Mouse (Mus musculus) forebrain, embryonic 15.5 days (tissue): ENCODE measurements around the gene Prn. TPM values are rescaled to one million over a fixed set of nuclear protein-coding genes. Genes with fewer than 3 reads are reported as not detected.

Source experiments
- ATAC-seq: fragments of 200-750 bp; cut with Nextera tagmentation; replicated peaks from 2 replicates; pipeline ENCODE4 v1.8.0; 2017; ENCODE audit warnings: mild to moderate bottlenecking, moderate TSS enrichment, moderate library complexity
- H3K27ac ChIP-seq: fragments of 300-500 bp; sonication (generic); replicated peaks from 2 replicates; pipeline ENCODE4 v1.5.1; 2015; ENCODE audit warnings: mild to moderate bottlenecking, inconsistent platforms
- H3K27me3 ChIP-seq: fragments of 300-500 bp; sonication (generic); 2 replicates; pipeline ENCODE4 v1.6.1; 2015; ENCODE audit warnings: inconsistent platforms
- H3K36me3 ChIP-seq: fragments of 300-500 bp; sonication (generic); 2 replicates; pipeline ENCODE4 v1.6.1; 2015; ENCODE audit warnings: mild to moderate bottlenecking, inconsistent platforms
- H3K4me1 ChIP-seq: fragments of 300-500 bp; sonication (generic); 2 replicates; pipeline ENCODE4 v1.6.1; 2015; ENCODE audit warnings: inconsistent platforms
- H3K4me2 ChIP-seq: fragments of 300-500 bp; sonication (generic); replicated peaks from 2 replicates; pipeline ENCODE4 v1.6.1; 2015; ENCODE audit warnings: mild to moderate bottlenecking, inconsistent platforms
- H3K4me3 ChIP-seq: fragments of 300-500 bp; sonication (generic); 2 replicates; pipeline ENCODE4 v1.5.1; 2015; ENCODE audit warnings: mild to moderate bottlenecking, inconsistent platforms
- H3K9ac ChIP-seq: fragments of 300-500 bp; sonication (generic); replicated peaks from 2 replicates; pipeline ENCODE4 v1.6.1; 2015; ENCODE audit warnings: mild to moderate bottlenecking, inconsistent platforms
- H3K9me3 ChIP-seq: fragments of 300-500 bp; sonication (generic); 2 replicates; pipeline ENCODE4 v1.6.1; 2016; ENCODE audit warnings: inconsistent platforms
- WGBS: fragments of 180-500 bp; shearing (Covaris S2); methylation state at CpG from one replicate; pipeline ENCODE4 v1.1.7; 2015; ENCODE audit warnings: mixed read lengths; 5-methylcytosine and 5-hydroxymethylcytosine counted together
- polyA plus RNA-seq: library from polyadenylated mRNA; unstranded; fragments of >200 nt; fragmentation: Nextera tagmentation; extraction: Ambion mirVana; gene quantifications from 2 replicates; pipeline ENCODE4 v1.2.1, GENCODE M21; 2015

Prn gene
- 0.22 TPM in 1 of 2 replicates, not detected in the other for polyA plus RNA-seq

DNA sequence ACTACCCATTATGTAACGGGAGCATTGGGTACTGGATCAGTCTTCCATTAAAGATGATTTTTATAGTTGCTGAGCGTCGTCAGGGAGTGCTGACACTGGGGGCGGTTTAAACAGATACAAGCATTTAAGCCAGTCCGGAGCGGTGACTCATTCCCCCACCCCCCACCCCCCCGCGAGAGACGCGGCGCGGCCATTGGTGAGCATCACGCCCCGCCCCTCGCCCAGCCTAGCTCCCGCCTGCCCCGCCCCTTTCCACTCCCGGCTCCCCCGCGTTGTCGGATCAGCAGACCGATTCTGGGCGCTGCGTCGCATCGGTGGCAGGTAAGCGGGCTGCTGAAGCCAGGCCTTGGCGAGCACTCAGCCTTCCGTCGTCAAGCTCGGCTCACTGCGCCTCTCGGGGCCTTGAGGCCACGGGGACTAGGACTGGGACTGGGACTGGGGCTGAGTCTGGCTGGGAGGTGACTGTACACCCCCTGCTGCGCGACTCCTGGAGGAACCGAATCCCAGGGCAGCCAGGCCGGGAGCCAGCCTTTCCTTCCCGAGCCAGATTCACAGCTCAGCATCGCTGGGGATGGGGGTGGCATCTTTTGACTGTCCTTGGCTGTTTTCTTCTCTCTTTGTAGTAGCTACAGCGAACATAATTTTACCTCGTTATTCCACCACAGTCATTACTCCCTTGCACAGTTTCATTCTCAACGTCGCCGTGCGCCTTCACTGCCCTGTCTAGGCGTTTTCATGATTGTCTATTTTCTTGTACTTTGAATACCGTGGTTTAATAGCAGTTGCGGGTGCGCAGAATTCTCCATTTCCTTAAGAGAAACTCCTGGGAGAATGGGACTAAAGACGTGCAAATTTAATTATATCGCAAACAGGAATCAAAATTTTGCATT lies at the start of gene Prn, which contains the start of gene Prnp:
Gene Prn, plus strand, starts transcription at position 275 of the 890 bp plus-strand sequence.
Gene Prnp, plus strand, starts transcription at position 246 of the 890 bp plus-strand sequence.
- Histone ChIP-seq H3K27me3 (no peaks in the 10 kb centered on the region), H3K9me3 (no peaks in the 10 kb centered on the region), H3K4me3 (peak within 1 kb of the TSS; percentile 94), H3K27ac (peak within 1 kb of the TSS; percentile 98), H3K4me2 (peak within 1 kb of the TSS; percentile 54), H3K4me1 (peaks cover 44% of the 10 kb centered on the region), H3K9ac (peak within 1 kb of the TSS; percentile 94), H3K36me3 (peaks cover 3% of the 10 kb centered on the region; the same call in 1 of the 2 replicates)
- WGBS: 3% methylated on average over 52 of the region's 52 CpGs
- peak; percentile 95 for ATAC-seq

DNA sequence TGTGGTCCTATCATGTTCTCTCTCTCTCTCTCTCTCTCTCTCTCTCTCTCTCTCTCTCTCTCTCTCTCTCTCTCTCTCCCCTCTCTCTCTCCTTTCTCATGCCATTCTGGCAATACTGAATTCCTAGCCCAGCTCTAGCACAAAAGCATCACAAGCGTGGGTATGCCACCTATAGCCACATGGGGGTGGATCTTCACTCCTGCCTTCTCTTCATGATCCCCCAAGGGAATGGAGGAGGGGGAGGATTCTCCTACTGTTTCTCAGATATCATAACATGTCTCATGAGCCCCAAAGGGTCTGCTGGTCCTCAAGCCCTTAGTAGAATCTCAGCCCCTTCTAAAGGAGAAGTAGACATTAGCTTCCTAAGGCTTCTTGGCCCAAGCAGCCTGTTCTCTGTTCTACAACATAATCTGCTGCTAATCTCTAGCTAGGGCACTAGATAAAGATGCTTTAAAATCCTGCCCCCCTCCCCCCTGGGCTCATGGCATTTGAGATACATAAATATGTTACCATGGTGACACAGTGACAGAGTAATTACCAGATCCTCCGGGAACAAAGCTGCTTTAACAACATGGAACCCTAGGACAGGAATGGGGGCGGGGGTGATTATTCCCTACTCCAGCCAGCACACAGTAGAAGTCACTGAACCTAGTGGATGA lies 47.0 kb upstream of the Prn start:
- H3K36me3 ChIP-seq: no peaks in the 10 kb centered on the region
- H3K4me1 ChIP-seq: peaks cover 25% of the 10 kb centered on the region
- H3K4me3 ChIP-seq: no peak overlapping the region
- no peak overlapping the region for H3K9ac ChIP-seq
- no peak overlapping the region for H3K4me2 ChIP-seq
- WGBS: 39% methylated on average over 3 of the region's 3 CpGs
- H3K27ac ChIP-seq: peak overlapping the region; percentile 70
- ATAC-seq: peak; percentile 81
- H3K9me3 ChIP-seq: no peaks in the 10 kb centered on the region
- H3K27me3 ChIP-seq: no peaks in the 10 kb centered on the region

DNA sequence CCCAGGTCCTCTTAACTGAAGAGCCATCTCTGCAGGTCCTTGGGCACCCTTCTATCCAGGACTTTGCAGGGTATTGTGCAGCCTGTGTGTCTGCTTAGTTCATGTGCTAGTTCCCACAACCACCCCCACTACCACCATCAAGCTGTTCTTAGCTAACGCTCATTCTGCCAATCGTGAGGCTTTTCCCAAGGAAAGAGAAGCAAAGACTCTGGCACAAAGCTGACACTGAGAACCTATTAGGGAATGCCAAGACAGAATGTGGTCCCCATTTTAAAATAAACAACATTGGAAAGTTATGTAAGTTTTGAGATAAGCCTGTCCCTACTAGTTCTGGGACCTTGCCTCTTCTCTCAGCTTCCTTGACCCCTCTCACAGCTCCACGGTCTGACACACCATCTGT lies 46.3 kb upstream of the Prn start:
- Histone ChIP-seq H3K9ac (no peak overlapping the region), H3K4me1 (peaks cover 25% of the 10 kb centered on the region), H3K27me3 (no peaks in the 10 kb centered on the region), H3K36me3 (no peaks in the 10 kb centered on the region), H3K4me3 (no peak overlapping the region), H3K4me2 (no peak overlapping the region), H3K27ac (peak overlapping the region; percentile 70), H3K9me3 (no peaks in the 10 kb centered on the region)
- 57% methylated on average over 3 of the region's 3 CpGs for WGBS
- ATAC-seq: no peak

DNA sequence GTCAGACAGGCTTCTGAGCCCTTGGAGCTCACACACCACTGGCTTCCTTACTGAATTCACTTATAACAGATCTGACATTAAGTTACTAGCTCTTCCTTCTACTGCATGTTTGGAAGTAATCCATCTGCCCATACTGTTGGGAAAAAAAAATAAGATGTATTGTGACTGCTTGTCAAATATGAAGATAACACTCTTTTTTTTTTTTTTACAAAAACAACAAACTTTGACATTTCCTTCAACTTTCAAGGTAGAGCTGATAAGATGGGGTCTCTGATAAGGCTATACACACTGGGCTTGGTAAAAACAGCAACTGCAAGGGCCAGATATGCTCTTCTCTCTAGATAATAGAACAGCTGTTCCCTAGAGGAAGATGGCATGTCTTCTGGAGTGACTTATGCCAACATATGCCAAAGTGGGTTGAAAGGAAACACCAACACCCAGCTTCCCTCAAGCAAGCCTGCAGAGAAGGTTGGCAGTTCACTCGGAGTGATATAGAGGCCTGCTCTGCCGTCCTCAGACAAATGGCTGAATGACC lies 45.4 kb upstream of the Prn start:
- H3K27ac ChIP-seq: peak overlapping the region; percentile 70
- WGBS: 78% methylated on average over 2 of the region's 2 CpGs
- no peak overlapping the region for H3K4me2 ChIP-seq
- H3K36me3 ChIP-seq: no peaks in the 10 kb centered on the region
- H3K9me3 ChIP-seq: no peaks in the 10 kb centered on the region
- ATAC-seq: no peak
- peaks cover 25% of the 10 kb centered on the region for H3K4me1 ChIP-seq
- H3K4me3 ChIP-seq: no peak overlapping the region
- no peak overlapping the region for H3K9ac ChIP-seq
- no peaks in the 10 kb centered on the region for H3K27me3 ChIP-seq

- no peak for ATAC-seq
- no peak overlapping the region for H3K4me3 ChIP-seq
- H3K4me1 ChIP-seq: peaks cover 25% of the 10 kb centered on the region
- no peaks in the 10 kb centered on the region for H3K36me3 ChIP-seq
- no peak overlapping the region for H3K9ac ChIP-seq
- no peaks in the 10 kb centered on the region for H3K9me3 ChIP-seq
- H3K27ac ChIP-seq: no peak overlapping the region; the same call in 1 of the 2 replicates
- H3K4me2 ChIP-seq: no peak overlapping the region
- H3K27me3 ChIP-seq: no peaks in the 10 kb centered on the region
Measured at GRCm38 (mm10) chr2:131866676-131867075, 43.1 kb upstream of the Prn start.

DNA sequence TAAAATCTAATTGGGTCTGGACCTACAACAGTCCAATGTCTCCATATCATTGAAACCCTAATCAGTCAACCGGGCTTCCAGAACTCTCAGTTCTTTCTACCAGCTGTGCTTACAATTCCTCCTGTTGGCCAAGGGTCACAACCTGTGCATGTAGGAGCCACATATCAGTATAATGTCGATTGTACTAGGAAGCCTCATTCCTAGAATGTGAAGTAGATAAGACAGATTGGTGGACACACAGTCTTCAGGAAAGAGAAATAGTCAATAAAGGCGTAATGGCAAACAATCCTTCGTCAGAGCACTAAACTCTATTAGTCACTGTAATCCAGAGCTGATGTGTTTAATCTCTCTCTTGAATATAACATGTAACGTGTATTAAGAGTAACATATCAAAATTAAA lies 40.8 kb upstream of the Prn start:
- no peaks in the 10 kb centered on the region for H3K9me3 ChIP-seq
- H3K27ac ChIP-seq: no peak overlapping the region
- WGBS: 95% methylated on average over 5 of the region's 5 CpGs
- no peak overlapping the region for H3K4me3 ChIP-seq
- ATAC-seq: no peak
- peaks cover 7% of the 10 kb centered on the region for H3K4me1 ChIP-seq
- no peaks in the 10 kb centered on the region for H3K36me3 ChIP-seq
- H3K9ac ChIP-seq: no peak overlapping the region
- no peak overlapping the region for H3K4me2 ChIP-seq
- H3K27me3 ChIP-seq: no peaks in the 10 kb centered on the region

- no peak for ATAC-seq
- Histone ChIP-seq H3K27me3 (no peaks in the 10 kb centered on the region), H3K4me2 (no peak overlapping the region), H3K36me3 (no peaks in the 10 kb centered on the region), H3K27ac (no peak overlapping the region), H3K4me3 (no peak overlapping the region), H3K9me3 (no peaks in the 10 kb centered on the region), H3K4me1 (no peaks in the 10 kb centered on the region), H3K9ac (no peak overlapping the region)
- 76% methylated on average over 1 of the region's 1 CpGs for WGBS
Measured at GRCm38 (mm10) chr2:131873376-131873775, 36.4 kb upstream of the Prn start.

DNA sequence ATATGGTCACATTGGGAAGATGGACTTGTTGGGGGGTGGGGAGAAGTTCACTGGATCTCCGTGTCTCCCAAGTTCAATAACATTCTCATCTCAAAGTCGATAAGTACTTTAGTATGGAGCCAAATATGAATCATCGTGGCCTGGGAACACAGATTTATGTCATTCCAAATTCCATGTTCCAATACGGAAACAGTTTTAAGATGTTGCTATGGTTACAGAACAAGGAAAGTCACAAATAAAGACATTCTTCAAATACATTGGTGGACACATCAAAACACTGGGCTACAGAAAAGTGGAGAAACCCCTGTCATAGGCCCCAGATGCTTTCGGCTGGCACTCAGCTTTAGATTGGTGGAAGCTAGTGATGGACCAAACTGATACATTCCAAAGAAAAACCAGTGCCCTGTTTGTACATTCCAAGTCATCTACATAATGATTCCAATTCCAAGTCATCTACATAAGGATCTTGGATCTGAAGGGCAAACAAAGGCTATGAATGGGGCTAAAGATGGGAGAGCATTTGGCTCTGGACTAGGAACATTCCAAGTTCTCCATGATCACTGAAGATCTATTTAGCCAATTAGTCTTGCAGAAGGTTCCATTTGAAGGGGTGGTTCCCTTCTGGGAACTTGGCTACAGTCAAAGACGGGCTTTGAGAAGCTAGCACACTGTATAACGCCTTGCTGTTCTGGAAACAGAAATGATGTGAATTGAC lies 33.0 kb upstream of the Prn start:
- no peaks in the 10 kb centered on the region for H3K9me3 ChIP-seq
- WGBS: 94% methylated on average over 7 of the region's 7 CpGs
- no peak overlapping the region for H3K9ac ChIP-seq
- H3K4me1 ChIP-seq: no peaks in the 10 kb centered on the region
- H3K27ac ChIP-seq: no peak overlapping the region
- no peaks in the 10 kb centered on the region for H3K27me3 ChIP-seq
- H3K36me3 ChIP-seq: no peaks in the 10 kb centered on the region
- H3K4me3 ChIP-seq: no peak overlapping the region
- no peak for ATAC-seq
- H3K4me2 ChIP-seq: no peak overlapping the region

- H3K36me3 ChIP-seq: no peaks in the 10 kb centered on the region
- H3K4me2 ChIP-seq: no peak overlapping the region
- no peak overlapping the region for H3K9ac ChIP-seq
- peaks cover 11% of the 10 kb centered on the region for H3K4me1 ChIP-seq
- ATAC-seq: no peak
- no peak overlapping the region for H3K4me3 ChIP-seq
- 49% methylated on average over 4 of the region's 4 CpGs for WGBS
- no peaks in the 10 kb centered on the region for H3K9me3 ChIP-seq
- H3K27me3 ChIP-seq: no peaks in the 10 kb centered on the region
- H3K27ac ChIP-seq: no peak overlapping the region
Measured at GRCm38 (mm10) chr2:131881766-131882165, 28.0 kb upstream of the Prn start.

GRCm38 (mm10) chr2:131883136-131883535 lies 26.6 kb upstream of the Prn start:
- H3K4me2 ChIP-seq: no peak overlapping the region
- no peak overlapping the region for H3K9ac ChIP-seq
- no peak overlapping the region for H3K4me3 ChIP-seq
- no peaks in the 10 kb centered on the region for H3K9me3 ChIP-seq
- H3K27ac ChIP-seq: peak overlapping the region; percentile 36; the same call in 1 of the 2 replicates
- peaks cover 11% of the 10 kb centered on the region for H3K4me1 ChIP-seq
- peak; percentile 69; the same call in 1 of the 2 replicates for ATAC-seq
- no peaks in the 10 kb centered on the region for H3K27me3 ChIP-seq
- WGBS: 50% methylated on average over 2 of the region's 2 CpGs
- no peaks in the 10 kb centered on the region for H3K36me3 ChIP-seq

DNA sequence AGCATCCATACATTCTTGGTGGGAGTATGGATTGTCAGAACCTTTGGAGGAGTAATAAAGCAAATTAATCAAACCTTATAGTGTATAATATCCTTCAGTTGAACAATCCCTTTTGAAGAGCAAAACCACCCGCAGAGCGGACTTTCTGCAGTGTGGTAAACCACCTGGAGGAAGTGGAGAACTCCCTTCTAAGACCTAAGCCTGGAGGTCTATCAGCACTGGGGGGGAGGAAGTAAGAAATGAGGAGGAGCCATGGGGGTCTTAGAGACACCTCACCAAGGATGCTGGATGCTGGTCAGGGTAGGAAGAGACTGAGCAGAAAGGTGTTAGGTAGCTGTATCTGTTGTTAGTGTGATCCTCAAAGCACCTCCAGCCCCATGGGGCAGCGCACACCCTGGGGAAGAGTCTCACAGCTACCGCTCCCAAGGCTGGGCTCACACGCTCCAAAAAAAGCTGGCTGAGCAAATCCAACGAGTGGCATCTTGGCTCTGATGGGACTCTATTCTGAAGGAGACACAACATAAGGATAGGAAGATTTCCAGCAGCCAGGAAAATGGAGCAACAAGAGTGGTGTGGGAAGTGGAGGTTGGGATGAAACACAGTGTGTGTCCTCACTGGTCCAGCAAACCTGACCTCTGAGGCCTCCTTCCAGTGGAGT lies 23.1 kb upstream of the Prn start:
- no peaks in the 10 kb centered on the region for H3K9me3 ChIP-seq
- H3K36me3 ChIP-seq: no peaks in the 10 kb centered on the region
- no peak for ATAC-seq
- H3K9ac ChIP-seq: no peak overlapping the region
- no peak overlapping the region for H3K4me3 ChIP-seq
- WGBS: 76% methylated on average over 6 of the region's 6 CpGs
- no peak overlapping the region for H3K4me2 ChIP-seq
- H3K27ac ChIP-seq: no peak overlapping the region
- H3K4me1 ChIP-seq: peaks cover 28% of the 10 kb centered on the region
- no peaks in the 10 kb centered on the region for H3K27me3 ChIP-seq
